Mouse (Mus musculus) ES-E14 (cell line): Measurements from ENCODE around the gene Stn1. TPM values are rescaled to one million over a fixed set of nuclear protein-coding genes. Genes with fewer than 3 reads are reported as not detected.

ENCODE experiments used
- DNase-seq: peaks from one replicate; pipeline ENCODE4 v3.0.0-alpha.2; 2013; ENCODE audit warnings: low read depth, low spot score
- H3K27ac ChIP-seq: 2 replicates; pipeline ENCODE4 v1.5.1; 2012; ENCODE audit warnings: low read depth, mild to moderate bottlenecking, low read length, moderate library complexity, mixed read lengths; ENCODE audit not compliant: poor library complexity, insufficient read depth, severe bottlenecking
- H3K36me3 ChIP-seq: 2 replicates; pipeline ENCODE4 v1.6.1; 2012; ENCODE audit warnings: mild to moderate bottlenecking, low read length, moderate library complexity, mixed read lengths; ENCODE audit not compliant: control insufficient read depth, poor library complexity, insufficient read depth, severe bottlenecking
- H3K4me1 ChIP-seq, 2 experiments: fragments of 150-350 bp in 1 of 2; sonication (generic) in 1 of 2; 2 replicates each; pipeline ENCODE4 v1.6.1; 2012; ENCODE audit warnings: low read length in 2 of 2, mild to moderate bottlenecking in 1 of 2, mixed read lengths in 1 of 2; ENCODE audit not compliant: control insufficient read depth in 2 of 2, insufficient read depth in 2 of 2, poor library complexity in 1 of 2
- H3K4me3 ChIP-seq, 2 experiments: fragments of 150-350 bp in 1 of 2; sonication (generic) in 1 of 2; 2 replicates each; pipeline ENCODE4 v1.5.1; 2012; ENCODE audit warnings: low read length in 2 of 2, low read depth in 1 of 2, mild to moderate bottlenecking in 1 of 2, mixed read lengths in 1 of 2; ENCODE audit not compliant: insufficient read depth in 1 of 2, poor library complexity in 1 of 2, severe bottlenecking in 1 of 2
- H3K9ac ChIP-seq: 2 replicates; pipeline ENCODE4 v1.6.1; 2012; ENCODE audit warnings: low read depth, mild to moderate bottlenecking, low read length, mixed read lengths; ENCODE audit not compliant: poor library complexity, insufficient read depth, severe bottlenecking
- H3K9me3 ChIP-seq: fragments of 150-350 bp; sonication (generic); 2 replicates; pipeline ENCODE4 v1.6.1; 2012; ENCODE audit warnings: low read depth, mild to moderate bottlenecking, low read length; ENCODE audit not compliant: control insufficient read depth, insufficient read depth
- CHD2 ChIP-seq: IDR thresholded peaks from 2 replicates; pipeline ENCODE4 v1.6.1; 2014; ENCODE audit warnings: mild to moderate bottlenecking, low read depth, low read length, inconsistent platforms
- HCFC1 ChIP-seq: IDR thresholded peaks from 2 replicates; pipeline ENCODE4 v1.6.1; 2012; ENCODE audit warnings: low read length, inconsistent platforms, borderline replicate concordance; ENCODE audit not compliant: insufficient read depth
- MAFK ChIP-seq: IDR thresholded peaks from 2 replicates; pipeline ENCODE4 v1.6.1; 2014; ENCODE audit warnings: mild to moderate bottlenecking, low read depth, low read length, inconsistent platforms; ENCODE audit not compliant: insufficient read depth
- ZC3H11A ChIP-seq: IDR thresholded peaks from 2 replicates; pipeline ENCODE4 v1.6.1; 2012; ENCODE audit warnings: low read depth, mild to moderate bottlenecking, inconsistent platforms, low read length, borderline replicate concordance
- ZNF384 ChIP-seq: IDR thresholded peaks from 2 replicates; pipeline ENCODE4 v1.6.1; 2012; ENCODE audit warnings: low read depth, low read length, inconsistent platforms
- in situ Hi-C, 2 experiments: fragments of 600-800 bp; cut with MboI; formaldehyde crosslinking; loops; one replicate each; pipeline ENCODE4 v1.15.1; 2025; ENCODE audit warnings: low sequenced_read_pairs in 2 of 2, inconsistent platforms in 1 of 2; ENCODE audit not compliant: unreplicated experiment in 2 of 2
- total RNA-seq: library from RNA; depleted of rRNA; stranded (reverse); fragments of 300-350 nt; gene quantifications from 2 replicates; pipeline ENCODE4 v1.2.3, GENCODE M21; 2012

The Stn1 gene
- total RNA-seq, 1 experiment = 22.9 TPM

- H3K9me3 ChIP-seq = no peaks in the 10 kb centered on the region
- H3K36me3 ChIP-seq = no peaks in the 10 kb centered on the region
- peaks cover 0 to 11% of the 10 kb centered on the region in 2 experiments; a peak in 1 of 4 replicates for H3K4me1 ChIP-seq
- in situ Hi-C loops = loop anchor here in 1 of 2 experiments (5.0 kb wide), 1 partner anchor 92 kb away; no protein-coding TSS in a partner anchor
- TF ChIP-seq MAFK (no peak), HCFC1 (no peak), ZNF384 (no peak), CHD2 (no peak), ZC3H11A (no peak)
- no peak within 1 kb of the TSS for H3K27ac ChIP-seq
- DNase-seq = no peak
- peak within 1 kb of the TSS; percentile 77 for H3K9ac ChIP-seq
- peak within 1 kb of the TSS; percentile 85 to 95 for H3K4me3 ChIP-seq
These were observed 72.7 kb downstream of the Stn1 start, which contains the start of gene Sh3pxd2a for GRCm38 (mm10) chr19:47464304-47465241. TSS of gene Sh3pxd2a (minus strand) at chr19:47464401.

- Histone ChIP-seq H3K36me3 (no peaks in the 10 kb centered on the region), H3K4me3 (peak overlapping the region; percentile 85 to 95), H3K9ac (peak overlapping the region; percentile 77), H3K9me3 (no peaks in the 10 kb centered on the region), H3K27ac (no peak overlapping the region), H3K4me1 (peaks cover 0 to 15% of the 10 kb centered on the region in 2 experiments; a peak in 1 of 4 replicates)
- in situ Hi-C loops = no loop called here
- DNase-seq = no peak
- no peak for TF ChIP-seq MAFK
These were observed 73.5 kb downstream of the Stn1 start for GRCm38 (mm10) chr19:47463636-47464303.

GRCm38 (mm10) chr19:47463206-47463605 is 74.1 kb downstream of the Stn1 start:
- Histone ChIP-seq H3K36me3 (no peaks in the 10 kb centered on the region), H3K4me3 (peak overlapping the region; percentile 85 to 95), H3K27ac (no peak overlapping the region), H3K9me3 (no peaks in the 10 kb centered on the region), H3K4me1 (peaks cover 0 to 16% of the 10 kb centered on the region in 2 experiments; a peak in 1 of 4 replicates), H3K9ac (peak overlapping the region; percentile 77)
- in situ Hi-C loops = no loop called here
- TF ChIP-seq ZNF384 (no peak), CHD2 (no peak), ZC3H11A (no peak), HCFC1 (no peak), MAFK (no peak)
- no peak for DNase-seq

- H3K9me3 ChIP-seq = no peaks in the 10 kb centered on the region
- in situ Hi-C loops = no loop called here
- H3K27ac ChIP-seq = no peak overlapping the region
- no peak for DNase-seq
- 0 out of 4 replicates have a peak overlapping the region, but pooled peaks of 1 of the 2 experiments have one; percentile 95 for H3K4me3 ChIP-seq
- no peak overlapping the region for H3K9ac ChIP-seq
- H3K4me1 ChIP-seq = peaks cover 0 to 20% of the 10 kb centered on the region in 2 experiments; a peak in 1 of 4 replicates
- H3K36me3 ChIP-seq = no peaks in the 10 kb centered on the region
- TF ChIP-seq CHD2 = no peak
- no peak for TF ChIP-seq HCFC1
- no peak for TF ChIP-seq MAFK
- TF ChIP-seq ZNF384 = no peak
- TF ChIP-seq ZC3H11A = no peak
These were observed 74.6 kb downstream of the Stn1 start for GRCm38 (mm10) chr19:47462725-47463124.
